Mouse (Mus musculus) kidney, adult 8-10 months (tissue): Measurements from ENCODE around the gene Cpn2.

Source experiments
- DNase-seq, 2 experiments: peaks; one replicate each; pipeline ENCODE4 v3.0.0; 2022

Cpn2 gene

DNA sequence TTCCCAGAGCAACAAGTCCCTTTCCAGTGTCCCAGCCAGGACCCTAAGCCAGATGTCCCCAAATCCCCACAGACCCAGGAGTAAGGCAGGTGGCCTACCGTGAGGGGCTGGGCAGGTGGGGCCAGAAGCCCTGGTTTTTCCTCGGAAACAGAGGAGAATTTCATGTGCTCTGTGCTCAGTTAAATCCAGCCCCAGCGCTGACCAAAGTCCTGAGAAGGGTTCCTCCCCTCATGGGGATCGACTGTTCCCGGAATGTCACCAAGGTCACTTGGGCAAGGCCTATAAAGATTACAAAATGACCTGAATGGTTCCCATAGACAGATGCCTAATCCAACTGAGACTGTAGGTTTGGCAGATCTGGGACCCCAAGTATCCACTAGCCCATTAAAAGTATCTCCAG, at the start of gene Cpn2:
Cpn2 (minus strand) TSS at position 141 of the 400 bp plus-strand sequence.
- DNase-seq, result no peak

DNA sequence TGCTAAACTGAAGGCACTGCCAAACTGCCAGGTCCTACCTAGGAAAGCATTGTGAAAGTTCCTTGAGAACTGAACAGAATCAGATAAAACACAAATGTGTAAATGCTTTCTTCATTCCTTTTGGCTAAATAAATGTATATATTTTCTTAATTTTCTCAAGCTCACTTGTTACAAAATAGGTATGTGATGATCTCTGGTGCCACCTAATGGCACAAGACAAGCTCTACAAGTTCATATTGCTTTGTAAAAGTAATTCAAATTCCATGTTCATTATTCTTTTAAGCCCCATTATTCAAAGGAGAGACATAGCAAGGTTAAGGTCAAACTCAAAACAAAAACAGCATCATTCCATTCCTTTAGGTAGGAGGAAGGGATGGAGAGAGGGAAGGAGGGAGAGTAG, 46.9 kb upstream of the Cpn2 start:
- DNase-seq, result no peak

GRCm38 (mm10) chr16:30310647-30311046, 43.3 kb upstream of the Cpn2 start, which contains the start of gene Gp5:
TSS of gene Gp5 (minus strand) at chr16:30310779.
- no peak for DNase-seq

DNA sequence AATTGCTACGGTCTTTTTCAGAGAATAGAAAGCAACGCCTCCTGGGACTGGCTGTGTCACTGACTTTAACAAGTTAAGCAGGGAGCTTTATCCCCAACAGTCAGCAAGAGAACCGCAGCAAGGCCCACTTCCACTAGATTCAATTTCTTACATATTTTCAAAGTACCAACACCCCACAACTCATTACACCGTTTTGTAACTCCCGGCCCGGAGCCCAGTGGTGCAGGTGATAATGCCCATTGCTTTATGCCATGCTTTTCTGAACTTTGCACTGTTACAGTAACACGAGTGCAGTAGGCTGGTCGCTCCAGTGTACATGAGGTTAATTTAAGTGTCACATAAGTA, 42.8 kb upstream of the Cpn2 start:
- no peak for DNase-seq

DNA sequence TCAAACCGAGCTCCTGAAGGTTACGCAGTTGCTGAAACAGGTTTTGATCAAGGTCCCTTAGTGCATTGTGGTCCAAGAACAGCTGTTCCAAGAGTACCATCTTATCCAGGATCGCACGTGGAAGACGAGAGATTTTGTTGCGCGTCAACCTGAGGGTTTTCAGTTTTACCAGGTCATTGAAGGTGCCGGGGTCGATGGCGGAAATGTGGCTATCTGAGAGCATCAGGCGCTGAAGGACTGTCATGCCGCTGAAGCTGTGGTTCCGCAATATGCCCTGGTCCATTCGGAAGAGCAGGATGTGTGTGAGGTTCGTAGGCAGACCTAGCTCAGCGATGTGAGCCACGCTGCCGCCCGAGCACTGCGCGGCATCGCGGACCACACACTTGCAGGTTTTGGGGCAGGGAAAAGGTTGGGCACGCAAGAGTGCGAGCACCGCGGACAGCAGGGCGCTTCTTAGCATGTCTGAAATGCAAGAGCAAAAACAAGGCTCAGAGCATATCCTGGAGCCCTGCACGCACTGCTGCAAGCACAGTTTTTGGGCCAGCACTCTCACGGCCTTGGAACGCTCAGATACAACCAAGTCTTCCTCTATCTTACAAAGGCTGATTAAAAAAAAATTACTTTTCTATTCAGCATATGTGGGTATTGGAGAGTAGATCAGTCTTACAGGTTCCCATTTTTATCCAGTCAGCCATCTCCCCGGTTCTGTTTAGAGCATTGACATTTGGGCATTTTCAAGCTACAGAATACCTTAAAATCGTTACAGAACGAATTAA, 42.3 kb upstream of the Cpn2 start:
- DNase-seq, result peak in 1 of 2 experiments; percentile 3

- peak; percentile 2 to 11 for DNase-seq
These were observed 41.5 kb upstream of the Cpn2 start for GRCm38 (mm10) chr16:30308616-30309394.

- DNase-seq, result no peak
These were observed 40.8 kb upstream of the Cpn2 start for GRCm38 (mm10) chr16:30307961-30308615.

DNA sequence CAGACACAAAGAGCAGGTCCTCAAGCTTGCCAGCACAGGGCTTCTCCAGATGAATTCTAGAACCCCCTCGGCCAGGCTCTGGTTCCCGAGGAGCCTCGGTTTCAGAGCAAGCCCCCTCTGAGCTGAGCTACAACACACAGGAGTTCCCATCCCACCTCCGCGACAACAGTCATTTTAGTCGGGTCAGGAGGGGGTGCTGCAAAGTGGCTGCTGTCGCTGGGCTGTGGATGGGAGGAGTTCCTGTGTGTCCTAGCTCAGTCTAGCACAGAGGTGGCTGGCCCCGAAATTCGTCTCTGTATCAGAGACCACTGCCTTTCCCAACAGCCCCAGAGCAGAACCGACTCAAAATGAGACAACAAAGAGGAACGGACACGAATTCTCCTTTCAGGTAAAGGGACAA, 40.0 kb upstream of the Cpn2 start:
- no peak for DNase-seq

DNA sequence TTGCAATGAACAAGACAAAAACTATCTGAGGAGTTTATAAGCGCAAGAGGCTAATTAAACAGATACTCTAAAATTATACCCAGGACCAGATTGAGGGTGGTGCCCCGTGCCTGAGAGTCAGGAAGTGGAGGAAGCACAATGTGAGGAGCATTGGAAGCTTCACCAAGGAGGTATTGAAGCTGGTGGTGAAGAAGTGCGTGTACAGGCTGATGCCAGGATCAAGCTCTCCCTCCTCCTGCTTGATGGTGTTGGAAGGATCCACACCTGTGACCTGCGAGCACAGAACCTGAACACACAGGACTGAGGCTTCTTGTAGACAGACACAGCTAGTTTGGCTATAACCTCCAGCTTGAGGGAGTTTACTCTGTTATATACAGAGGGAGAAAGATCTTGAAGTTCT, 38.8 kb upstream of the Cpn2 start:
- no peak for DNase-seq

DNA sequence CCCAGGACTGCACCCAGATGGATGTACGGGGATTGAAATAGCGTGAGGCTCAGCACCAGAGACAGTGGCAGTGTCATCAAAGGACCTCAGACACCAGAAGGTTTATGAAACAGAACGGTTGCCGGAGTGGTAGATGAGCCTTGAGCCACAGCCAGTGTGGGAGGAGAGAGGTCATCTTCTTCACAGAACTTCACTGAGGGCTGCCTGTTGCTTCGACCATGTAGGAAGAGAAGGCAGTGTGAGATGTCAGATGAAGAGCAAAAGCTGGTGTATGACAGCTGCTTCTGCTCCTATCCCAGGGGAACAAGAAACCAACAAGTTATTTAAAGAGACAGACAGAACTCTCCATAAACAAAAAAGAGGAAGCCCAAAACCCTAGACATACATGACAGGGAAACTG, 36.9 kb upstream of the Cpn2 start:
- DNase-seq, result no peak

DNA sequence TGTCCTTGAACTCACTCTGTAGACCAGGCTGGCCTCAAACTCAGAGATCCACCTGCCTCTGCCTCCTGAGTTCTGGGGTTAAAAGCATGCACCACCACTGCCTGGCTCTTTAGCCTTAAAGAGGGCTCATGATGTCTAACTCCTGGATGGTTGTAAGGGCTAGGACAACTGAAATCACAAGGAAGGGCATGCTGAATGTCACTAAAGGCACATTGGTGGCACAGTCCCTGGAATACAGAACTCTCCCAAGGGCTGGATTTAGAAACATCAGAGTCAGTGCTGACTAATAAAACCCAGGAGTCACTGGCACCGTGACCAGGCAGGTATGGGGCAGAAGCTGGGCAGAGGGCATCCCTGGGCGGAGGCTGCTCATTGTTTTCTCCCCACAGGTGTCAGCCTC, 36.1 kb upstream of the Cpn2 start:
- no peak for DNase-seq

DNA sequence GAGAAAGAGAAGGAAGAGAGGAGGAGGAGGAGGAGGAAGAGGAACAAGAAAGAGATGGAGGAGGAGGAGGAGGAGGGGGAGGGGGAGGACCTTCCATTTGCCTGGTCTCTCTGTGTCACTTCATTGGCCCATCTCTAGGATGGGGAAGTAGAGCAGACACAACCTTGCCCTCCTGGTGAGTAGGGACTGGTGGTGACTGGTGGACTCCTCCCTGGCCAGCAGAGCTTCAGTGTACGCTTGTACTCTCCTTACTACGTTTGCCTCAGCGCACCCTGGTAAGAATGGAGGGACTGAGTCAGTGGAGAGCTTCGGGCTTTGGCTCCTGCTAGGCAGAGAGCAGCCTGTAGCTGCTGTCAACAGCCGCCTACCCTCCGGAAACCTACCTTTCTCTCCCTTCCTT, 35.4 kb upstream of the Cpn2 start:
- DNase-seq, result no peak

GRCm38 (mm10) chr16:30299711-30300277, 32.5 kb upstream of the Cpn2 start:
- no peak for DNase-seq

- DNase-seq, result no peak
These were observed 30.2 kb upstream of the Cpn2 start for GRCm38 (mm10) chr16:30297450-30297849.

GRCm38 (mm10) chr16:30296601-30297275, 29.4 kb upstream of the Cpn2 start:
- no peak for DNase-seq

DNA sequence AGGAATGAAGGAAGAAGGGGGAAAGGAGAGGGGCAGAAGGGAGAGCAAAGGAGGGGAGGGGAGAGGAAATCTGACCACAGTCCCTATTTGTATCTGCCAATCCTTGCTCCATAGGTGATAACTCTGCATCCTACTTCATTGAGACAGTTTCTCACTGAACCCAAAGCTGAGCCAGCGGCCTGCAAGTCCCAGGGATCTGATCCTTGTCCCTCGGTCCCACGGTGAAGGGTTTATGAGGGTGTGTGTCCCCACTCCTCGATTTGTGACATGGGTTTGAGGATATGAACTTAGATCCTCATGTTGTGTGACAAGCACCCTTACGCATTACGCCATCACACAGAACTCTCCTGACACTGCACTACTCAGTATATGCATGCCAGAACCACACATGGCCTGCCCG, 27.8 kb upstream of the Cpn2 start:
- no peak for DNase-seq

GRCm38 (mm10) chr16:30290436-30290835, 23.1 kb upstream of the Cpn2 start:
- no peak for DNase-seq

- no peak for DNase-seq
These were observed 18.4 kb upstream of the Cpn2 start for GRCm38 (mm10) chr16:30285701-30286100.

GRCm38 (mm10) chr16:30283743-30284337, 16.5 kb upstream of the Cpn2 start:
- DNase-seq, result peak in 1 of 2 experiments; percentile 30

GRCm38 (mm10) chr16:30282844-30283495, 15.7 kb upstream of the Cpn2 start, which contains the start of gene Lrrc15:
TSS of gene Lrrc15 (minus strand) at chr16:30283256.
- no peak for DNase-seq

DNA sequence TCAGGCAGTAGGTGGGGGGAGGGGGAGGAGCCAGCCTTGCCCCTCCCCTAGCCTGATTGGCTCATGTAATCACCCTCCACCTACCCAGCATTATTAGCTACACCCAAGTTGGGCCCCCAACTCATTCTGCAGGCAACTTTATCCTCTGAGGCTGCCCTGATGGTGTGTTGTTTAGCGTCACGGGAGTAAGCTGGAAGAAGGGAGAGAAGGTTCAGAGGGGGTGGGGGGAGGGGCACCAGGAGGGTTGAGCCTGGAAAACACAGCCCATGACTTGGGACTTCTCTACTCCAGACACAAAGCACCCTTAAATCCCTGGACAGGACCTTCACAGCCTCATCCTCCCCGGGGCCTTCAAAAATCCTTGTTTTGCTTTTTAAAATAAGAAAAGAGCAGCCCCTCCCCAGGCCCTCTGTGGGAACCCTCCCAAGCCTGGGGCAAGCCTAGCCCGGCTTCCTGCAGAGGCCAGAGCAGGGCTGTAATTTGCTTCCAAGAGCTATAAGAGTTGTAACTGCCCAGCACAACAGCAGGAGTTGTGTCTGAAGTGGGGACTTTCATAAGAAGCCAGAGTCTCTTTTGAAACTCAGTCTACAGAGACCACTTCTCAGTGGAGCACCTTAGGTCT, 13.5 kb upstream of the Cpn2 start:
- no peak for DNase-seq
